Mouse (Mus musculus): ENCODE data around the gene Odf3l2.
A peak's percentile ranks its signal among the peaks of the same experiment; 100 is the strongest.

Odf3l2 gene

DNA sequence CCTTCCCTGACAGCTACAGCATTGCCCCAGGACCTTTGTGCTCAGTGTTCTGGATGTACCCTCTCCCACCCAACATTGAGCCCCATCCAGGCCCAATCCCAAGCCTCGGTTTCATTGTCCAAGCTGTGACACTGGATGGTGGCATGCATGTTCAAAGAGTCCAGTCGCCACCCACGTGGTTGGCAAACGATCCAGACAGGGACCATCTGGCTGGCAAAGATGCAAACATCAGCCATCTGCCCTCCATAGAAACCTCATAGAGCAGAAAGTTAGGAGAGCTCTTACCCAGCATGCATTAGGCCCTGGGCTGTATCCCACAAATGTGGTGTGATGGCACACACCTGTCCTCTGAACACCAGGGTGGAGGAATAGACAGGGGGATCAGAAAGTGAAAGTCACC, 14.1 kb downstream of the Odf3l2 start:
- DNase-seq (ENCODE audit: low spot score in 2 of 2): peak in 1 of 2 experiments; percentile 70

- no peak for DNase-seq (ENCODE audit: low spot score in 2 of 2)
Observed at GRCm38 (mm10) chr10:79628377-79628776, 17.2 kb downstream of the Odf3l2 start.

DNA sequence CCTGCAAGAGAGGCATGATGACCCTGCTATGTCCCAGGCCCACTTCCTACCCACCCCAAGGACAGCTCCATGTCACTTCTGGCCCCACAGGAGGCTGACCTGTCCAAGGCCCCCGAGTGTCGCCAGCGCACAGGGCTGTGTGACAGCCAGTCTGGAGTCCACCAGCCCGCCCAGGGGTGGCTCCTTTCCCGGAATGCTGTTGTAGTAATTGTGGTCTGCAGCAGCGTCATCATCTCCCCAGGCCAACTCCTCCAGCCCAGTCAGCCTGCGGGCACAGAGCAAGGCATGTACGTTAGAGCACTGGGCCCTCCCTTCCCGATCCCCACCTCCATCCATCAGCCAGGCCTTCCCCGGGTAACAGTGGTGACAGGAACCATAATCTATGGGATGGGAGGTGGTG, 19.4 kb downstream of the Odf3l2 start:
- no peak for DNase-seq (ENCODE audit: low spot score in 2 of 2)

DNA sequence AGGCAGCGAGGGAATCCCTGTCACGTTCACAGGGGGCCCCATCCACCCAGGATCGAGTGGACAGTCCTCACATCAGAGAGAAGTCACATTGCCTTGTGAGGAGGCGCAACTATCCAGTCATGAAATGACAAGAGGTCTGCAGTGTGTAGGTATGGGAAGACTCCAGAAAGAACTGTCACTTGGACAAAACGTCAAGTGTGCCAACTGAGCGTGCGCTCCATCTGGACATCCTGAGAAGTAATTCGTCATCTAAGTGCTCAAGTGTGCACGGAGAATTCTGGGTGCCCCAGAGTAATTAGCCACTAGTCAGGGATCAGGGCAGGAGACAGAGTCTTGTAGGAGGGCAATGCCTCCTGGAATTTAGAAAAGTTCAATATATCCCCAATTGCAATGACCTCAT, 20.1 kb downstream of the Odf3l2 start:
- no peak for DNase-seq (ENCODE audit: low spot score in 2 of 2)

GRCm38 (mm10) chr10:79623950-79624349, 21.6 kb downstream of the Odf3l2 start:
- no peak for DNase-seq (ENCODE audit: low spot score in 2 of 2)

GRCm38 (mm10) chr10:79616376-79616775, 29.2 kb downstream of the Odf3l2 start:
- DNase-seq (ENCODE audit: low spot score in 2 of 2): no peak

DNA sequence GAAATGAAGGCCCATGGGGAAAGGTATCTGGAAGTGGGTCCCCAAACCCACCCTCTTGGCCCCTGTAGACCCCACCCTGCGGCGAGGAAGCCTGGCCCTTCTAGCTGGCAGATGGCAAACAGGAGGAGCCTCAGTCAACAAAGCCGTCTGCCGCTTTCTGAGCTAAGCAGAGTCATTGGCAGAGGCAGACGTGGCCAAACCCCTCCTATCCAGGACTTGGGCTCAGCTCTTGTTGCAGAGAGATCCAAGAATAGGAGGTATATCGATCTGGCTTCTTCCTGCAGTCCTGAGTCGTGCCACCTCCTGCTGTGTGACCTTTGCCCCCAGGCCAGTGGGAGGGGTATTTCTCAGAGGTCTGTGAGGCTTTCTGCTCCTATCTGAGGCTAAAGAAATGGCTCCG, 29.7 kb downstream of the Odf3l2 start:
- DNase-seq (ENCODE audit: low spot score in 2 of 2): no peak

GRCm38 (mm10) chr10:79614305-79614643, 31.3 kb downstream of the Odf3l2 start:
- DNase-seq (ENCODE audit: low spot score in 2 of 2): no peak

- peak; percentile 60 to 62 for DNase-seq (ENCODE audit: low spot score in 2 of 2)
Observed at GRCm38 (mm10) chr10:79613578-79614304, 31.8 kb downstream of the Odf3l2 start, which contains the start of gene C2cd4c. TSS of gene C2cd4c (minus strand) at chr10:79614025.

- no peak for DNase-seq (ENCODE audit: low spot score in 2 of 2)
Observed at GRCm38 (mm10) chr10:79612192-79613135, 33.1 kb downstream of the Odf3l2 start.

- DNase-seq (ENCODE audit: low spot score in 2 of 2): no peak
Observed at GRCm38 (mm10) chr10:79611296-79611695, 34.2 kb downstream of the Odf3l2 start.

DNA sequence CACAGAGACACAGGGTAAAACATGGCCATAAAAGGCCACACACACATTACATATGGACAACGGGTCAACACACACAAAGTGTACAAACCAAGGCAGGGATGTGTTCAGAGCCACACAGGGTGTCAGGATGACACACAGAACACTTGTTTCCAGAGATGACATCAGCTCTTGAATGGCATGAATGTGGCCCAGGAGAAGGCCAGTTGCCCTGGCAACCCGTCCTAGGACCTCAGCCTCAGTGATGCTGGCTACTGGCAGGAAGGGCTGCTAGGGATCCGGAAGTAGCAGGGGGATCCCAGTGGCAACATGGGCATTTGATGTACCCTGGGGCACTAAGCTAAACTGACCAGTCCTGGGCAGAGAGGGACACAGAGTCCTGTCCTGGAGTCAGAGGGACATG, 36.3 kb downstream of the Odf3l2 start:
- DNase-seq (ENCODE audit: low spot score in 2 of 2): no peak

- no peak for DNase-seq (ENCODE audit: low spot score in 2 of 2)
Observed at GRCm38 (mm10) chr10:79607892-79608291, 37.6 kb downstream of the Odf3l2 start.

DNA sequence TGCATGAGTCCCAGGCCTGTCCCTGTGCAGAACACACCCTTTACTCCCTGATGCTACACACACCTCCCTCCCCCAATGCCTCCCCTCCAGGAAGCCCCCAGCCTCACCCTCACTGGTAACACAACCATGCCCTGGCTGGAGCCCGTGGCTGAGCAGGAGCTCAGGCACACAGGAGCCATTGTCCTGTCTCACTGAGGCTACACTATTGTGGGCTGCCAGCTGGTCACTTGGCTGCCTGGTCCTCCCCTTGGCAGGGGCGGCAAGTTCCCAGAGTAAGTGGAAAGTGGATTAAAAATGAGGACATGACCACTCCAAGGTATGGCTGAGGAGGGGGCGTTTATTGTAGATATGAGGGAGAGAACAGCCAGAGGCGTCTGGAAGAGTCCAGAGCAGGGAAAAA, 39.0 kb downstream of the Odf3l2 start:
- no peak for DNase-seq (ENCODE audit: low spot score in 2 of 2)

GRCm38 (mm10) chr10:79597936-79598230, 47.7 kb downstream of the Odf3l2 start:
- no peak for DNase-seq (ENCODE audit: low spot score in 2 of 2)

GRCm38 (mm10) chr10:79597051-79597935, 48.2 kb downstream of the Odf3l2 start:
- peak; percentile 56 to 67 for DNase-seq (ENCODE audit: low spot score in 2 of 2)

GRCm38 (mm10) chr10:79595590-79595929, 50.0 kb downstream of the Odf3l2 start:
- DNase-seq (ENCODE audit: low spot score in 2 of 2): no peak

DNA sequence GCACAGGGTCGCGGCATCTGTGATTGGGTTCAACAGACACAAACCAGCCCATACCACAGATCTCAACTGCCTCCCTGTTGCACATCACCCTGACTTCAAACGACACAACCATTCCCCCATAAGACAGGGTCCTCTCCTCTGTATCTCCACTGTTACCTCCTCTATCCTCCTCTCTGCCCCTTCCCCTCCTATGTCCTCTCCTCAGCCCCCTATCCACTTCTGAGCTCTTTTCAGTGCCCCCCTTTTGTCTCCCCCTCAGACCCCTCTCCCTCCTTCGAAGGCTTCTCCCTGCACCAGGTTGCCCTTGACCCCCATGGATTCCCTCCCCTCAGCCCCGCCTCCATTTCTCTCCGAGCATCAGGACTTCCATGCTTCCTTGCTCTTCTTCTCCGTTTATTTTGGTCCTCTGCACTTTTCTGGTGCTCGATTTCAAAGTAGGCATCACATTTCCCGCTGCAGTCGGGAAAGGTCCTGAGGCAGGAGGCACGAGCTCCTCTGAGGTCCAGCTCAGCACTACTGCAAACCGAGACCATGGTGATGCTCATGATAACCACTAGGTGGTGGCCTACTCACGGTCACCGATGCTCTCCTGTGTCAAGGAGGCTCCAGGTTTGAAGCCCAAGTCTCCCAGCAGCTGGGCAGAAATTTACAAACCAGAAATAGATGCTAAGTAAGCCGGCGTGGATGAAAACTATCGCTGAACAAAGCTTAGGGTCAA, 50.5 kb downstream of the Odf3l2 start:
- no peak for DNase-seq (ENCODE audit: low spot score in 2 of 2)

- DNase-seq (ENCODE audit: low spot score in 2 of 2): no peak
Observed at GRCm38 (mm10) chr10:79594111-79594510, 51.4 kb downstream of the Odf3l2 start.

GRCm38 (mm10) chr10:79590702-79591101, 54.8 kb downstream of the Odf3l2 start:
- DNase-seq (ENCODE audit: low spot score in 2 of 2): no peak
